Mouse (Mus musculus): ENCODE measurements around the gene Gria3.

The Gria3 gene

GRCm38 (mm10) chrX:41400058-41400904, at the start of gene Gria3:
Gene Gria3 (plus strand): TSS chrX:41400854.
- DNase-seq (ENCODE audit: low read depth in 2 of 2, low spot score in 2 of 2) = peak; percentile 73 to 74

GRCm38 (mm10) chrX:41387086-41387485, 13.6 kb upstream of the Gria3 start:
- DNase-seq (ENCODE audit: low read depth in 2 of 2, low spot score in 2 of 2) = no peak

DNA sequence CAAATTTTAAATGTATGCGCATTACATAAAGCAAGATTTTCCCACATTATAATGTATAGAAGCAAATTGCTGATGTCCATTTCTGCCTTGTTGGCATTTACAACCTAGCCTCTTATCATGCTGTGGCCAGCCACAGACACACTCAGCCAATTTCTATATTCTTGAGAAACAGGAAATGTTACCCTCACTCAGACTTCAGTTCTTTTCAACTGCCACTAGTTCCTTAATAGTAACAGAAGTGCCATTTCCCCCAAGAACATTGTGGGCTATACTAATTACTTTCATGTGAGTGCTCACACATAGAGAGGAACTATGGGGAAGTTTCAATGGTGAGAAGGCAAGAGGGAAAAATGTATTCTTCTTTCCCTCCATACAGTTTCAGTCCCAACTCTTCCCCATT, 11.6 kb upstream of the Gria3 start:
- DNase-seq (ENCODE audit: low read depth in 2 of 2, low spot score in 2 of 2) = no peak

GRCm38 (mm10) chrX:41398482-41398881, 2.2 kb upstream of the Gria3 start:
- DNase-seq (ENCODE audit: low read depth in 2 of 2, low spot score in 2 of 2) = no peak

DNA sequence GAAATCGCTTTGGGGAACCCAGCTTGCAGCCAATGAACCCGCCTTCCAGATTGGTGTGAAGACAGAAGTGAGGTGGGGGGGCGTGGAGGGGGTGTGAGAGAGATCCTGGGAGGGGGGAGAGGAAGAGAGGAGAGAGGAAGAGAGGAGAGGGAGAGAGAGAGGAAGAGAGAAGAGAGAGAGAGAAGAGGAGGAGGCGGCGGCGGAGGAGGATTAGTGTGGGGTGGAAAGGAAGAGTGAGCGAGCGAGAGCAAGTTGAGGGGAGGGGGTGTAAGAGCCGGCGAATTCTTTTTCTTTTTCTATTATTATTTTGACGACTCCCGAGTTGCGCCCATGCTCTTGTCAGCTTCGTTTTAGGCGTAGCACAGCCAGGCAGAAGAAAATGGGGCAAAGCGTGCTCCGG, 532 bp downstream of the Gria3 start:
- DNase-seq (ENCODE audit: low read depth in 2 of 2, low spot score in 2 of 2) = peak in 1 of 2 experiments; percentile 16

GRCm38 (mm10) chrX:41401590-41402240, 1.1 kb downstream of the Gria3 start:
- DNase-seq (ENCODE audit: low read depth in 2 of 2, low spot score in 2 of 2) = peak; percentile 2 to 12

DNA sequence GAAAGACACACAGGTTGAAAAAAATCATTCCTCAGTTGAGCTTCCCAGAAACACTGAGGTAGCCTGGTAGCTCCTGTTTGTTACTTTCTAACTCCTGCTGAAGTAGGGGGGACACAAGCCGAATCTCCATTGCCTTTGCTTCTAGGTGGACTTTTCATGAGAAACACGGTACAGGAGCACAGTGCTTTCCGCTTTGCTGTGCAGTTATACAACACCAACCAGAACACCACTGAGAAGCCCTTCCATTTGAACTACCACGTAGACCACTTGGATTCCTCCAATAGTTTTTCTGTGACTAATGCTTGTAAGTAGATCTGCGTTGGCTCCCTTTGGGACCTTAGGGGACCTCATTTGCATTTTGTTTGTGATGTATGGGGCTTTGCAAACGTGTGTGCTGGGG, 2.0 kb downstream of the Gria3 start:
- no peak for DNase-seq (ENCODE audit: low read depth in 2 of 2, low spot score in 2 of 2)

DNA sequence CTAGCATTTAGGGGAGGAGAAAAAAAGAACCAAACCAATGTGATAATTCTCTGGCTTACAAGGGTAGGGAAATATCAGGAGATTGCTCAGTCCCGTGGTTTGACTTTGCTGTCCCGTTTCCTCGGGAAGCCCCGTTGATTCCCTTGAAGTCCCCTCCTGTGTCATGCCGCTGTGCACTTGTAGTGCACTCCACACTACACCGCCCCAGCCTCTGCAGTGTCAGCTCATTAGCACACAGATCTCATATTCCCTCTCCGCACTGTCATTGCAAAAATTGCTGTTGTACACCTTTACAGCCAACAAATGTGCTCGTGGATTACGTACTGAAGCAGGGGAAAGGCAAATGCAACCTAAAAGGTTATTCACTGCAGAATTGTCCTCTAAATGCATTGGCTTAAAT, 5.6 kb downstream of the Gria3 start:
- DNase-seq (ENCODE audit: low read depth in 2 of 2, low spot score in 2 of 2) = no peak

DNA sequence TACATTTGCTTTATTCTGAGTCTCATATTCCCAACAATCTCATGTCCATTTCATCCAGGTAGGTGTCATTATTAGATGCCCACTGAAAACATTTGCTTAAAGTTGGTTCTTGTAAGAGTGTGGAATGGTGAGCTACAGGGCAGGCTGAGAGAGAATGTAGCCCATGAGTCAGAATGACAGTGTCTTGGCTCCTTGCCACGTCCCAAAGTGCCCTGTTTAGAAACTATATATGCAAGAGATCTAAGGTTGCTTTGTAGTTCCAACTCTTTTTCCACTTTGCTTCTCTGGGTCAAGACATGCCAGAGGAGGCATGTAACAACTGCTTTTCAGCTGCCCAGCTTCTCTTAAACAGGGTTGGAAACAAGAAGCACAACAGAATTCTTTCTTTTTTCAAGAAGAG, 9.1 kb downstream of the Gria3 start:
- no peak for DNase-seq (ENCODE audit: low read depth in 2 of 2, low spot score in 2 of 2)

- no peak for DNase-seq (ENCODE audit: low read depth in 2 of 2, low spot score in 2 of 2)
Observed at GRCm38 (mm10) chrX:41425651-41426050, 25.0 kb downstream of the Gria3 start.

DNA sequence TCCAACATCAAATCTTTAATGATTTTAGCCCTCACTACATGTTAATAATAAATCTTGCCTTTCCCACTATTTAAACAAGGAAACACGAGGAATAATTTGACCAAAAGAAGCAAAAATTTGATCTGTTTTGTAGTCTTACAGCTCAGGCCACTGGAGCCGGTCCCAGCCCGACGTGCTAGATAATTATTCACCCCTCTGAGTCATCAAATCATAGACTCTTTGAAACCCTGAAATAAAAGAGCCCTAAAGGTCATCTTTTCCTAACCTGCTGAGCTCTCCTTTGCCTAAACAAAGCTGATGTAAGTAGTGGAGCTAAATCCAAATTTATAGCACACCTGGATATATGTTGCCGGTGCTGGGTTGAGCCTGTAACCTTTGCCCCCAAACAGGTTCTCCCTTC, 27.4 kb downstream of the Gria3 start:
- no peak for DNase-seq (ENCODE audit: low read depth in 2 of 2, low spot score in 2 of 2)

GRCm38 (mm10) chrX:41435541-41435940, 34.9 kb downstream of the Gria3 start:
- DNase-seq (ENCODE audit: low read depth in 2 of 2, low spot score in 2 of 2) = no peak

DNA sequence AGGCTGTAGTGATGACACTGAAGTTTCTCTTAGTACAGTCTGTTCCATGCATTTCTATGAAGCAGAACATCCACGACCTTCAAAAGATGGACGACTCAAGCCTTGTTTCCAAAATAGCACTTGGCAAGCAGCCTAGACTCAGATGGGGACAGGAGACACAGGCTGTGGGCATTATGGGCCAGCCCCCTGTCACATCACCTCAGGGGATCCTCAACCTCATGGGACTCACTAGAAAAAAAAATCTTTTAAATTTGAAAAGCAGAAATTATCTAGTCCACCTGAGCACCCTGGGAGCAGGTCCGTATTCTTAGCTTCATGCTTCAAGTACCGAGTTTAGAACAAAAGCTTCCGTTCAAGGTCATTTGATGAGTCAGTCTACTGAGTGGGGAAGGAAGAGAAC, 38.2 kb downstream of the Gria3 start:
- no peak for DNase-seq (ENCODE audit: low read depth in 2 of 2, low spot score in 2 of 2)

DNA sequence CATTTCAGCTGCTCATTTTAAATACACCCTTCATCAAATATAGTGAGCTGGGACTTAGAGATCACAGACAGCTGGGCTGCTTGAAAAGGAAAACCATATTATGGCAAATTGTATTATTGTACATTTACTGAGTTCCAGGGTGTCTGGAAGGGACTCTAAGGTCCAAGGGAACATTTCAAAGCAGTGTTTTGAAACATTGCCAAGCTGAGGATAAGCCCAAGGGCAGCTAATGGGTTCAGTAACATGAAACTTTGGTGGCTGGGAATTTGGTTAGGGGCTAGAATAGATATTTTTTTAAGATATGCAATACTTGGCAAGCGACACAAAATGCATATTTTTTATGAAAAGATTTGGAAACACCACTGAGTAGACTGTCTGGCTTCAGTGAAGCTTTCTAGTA, 48.2 kb downstream of the Gria3 start:
- no peak for DNase-seq (ENCODE audit: low read depth in 2 of 2, low spot score in 2 of 2)

DNA sequence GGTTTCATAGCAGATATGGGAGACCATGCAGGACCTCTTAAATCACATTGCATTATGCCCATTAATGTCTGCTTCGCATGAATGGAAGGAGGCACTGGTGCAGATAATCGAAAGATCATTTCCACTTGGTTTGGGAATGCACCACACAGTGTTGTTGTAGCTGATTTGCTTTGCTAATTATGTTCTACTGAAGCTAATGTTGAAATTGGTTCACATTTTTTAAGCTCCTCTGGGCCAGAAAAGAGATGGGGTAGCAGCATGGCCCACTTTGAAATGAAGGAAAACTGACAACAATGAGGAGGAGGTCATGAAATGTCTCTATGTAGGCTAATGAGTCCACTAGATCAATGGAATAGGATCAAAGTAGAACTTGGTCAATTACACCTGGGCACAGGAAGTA, 76.8 kb downstream of the Gria3 start:
- DNase-seq (ENCODE audit: low read depth in 2 of 2, low spot score in 2 of 2) = no peak

GRCm38 (mm10) chrX:41496528-41496927, 95.9 kb downstream of the Gria3 start:
- no peak for DNase-seq (ENCODE audit: low read depth in 2 of 2, low spot score in 2 of 2)

- DNase-seq (ENCODE audit: low read depth in 2 of 2, low spot score in 2 of 2) = no peak
Observed at GRCm38 (mm10) chrX:41505371-41505770, 104.7 kb downstream of the Gria3 start.

- DNase-seq (ENCODE audit: low read depth in 2 of 2, low spot score in 2 of 2) = no peak
Observed at GRCm38 (mm10) chrX:41507959-41508358, 107.3 kb downstream of the Gria3 start.

DNA sequence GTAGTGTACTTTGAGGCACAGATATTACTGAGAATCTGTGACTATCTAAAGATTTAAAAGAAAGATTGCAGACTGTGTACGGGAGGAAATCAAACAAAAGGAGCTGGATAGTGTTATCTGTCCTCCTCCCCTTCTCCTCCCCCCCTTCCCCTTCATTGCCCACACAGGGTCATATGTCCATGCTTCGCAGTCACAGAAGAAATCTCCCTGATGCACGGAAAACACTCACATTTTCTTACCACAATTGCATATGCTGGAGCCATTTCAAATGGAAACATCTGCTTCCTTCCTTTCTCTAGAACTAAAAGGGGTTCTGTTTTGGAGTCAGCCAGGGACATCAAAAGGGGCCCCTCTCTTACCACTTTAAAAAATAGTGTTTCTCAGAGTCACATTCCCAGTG, 114.3 kb downstream of the Gria3 start:
- no peak for DNase-seq (ENCODE audit: low read depth in 2 of 2, low spot score in 2 of 2)

DNA sequence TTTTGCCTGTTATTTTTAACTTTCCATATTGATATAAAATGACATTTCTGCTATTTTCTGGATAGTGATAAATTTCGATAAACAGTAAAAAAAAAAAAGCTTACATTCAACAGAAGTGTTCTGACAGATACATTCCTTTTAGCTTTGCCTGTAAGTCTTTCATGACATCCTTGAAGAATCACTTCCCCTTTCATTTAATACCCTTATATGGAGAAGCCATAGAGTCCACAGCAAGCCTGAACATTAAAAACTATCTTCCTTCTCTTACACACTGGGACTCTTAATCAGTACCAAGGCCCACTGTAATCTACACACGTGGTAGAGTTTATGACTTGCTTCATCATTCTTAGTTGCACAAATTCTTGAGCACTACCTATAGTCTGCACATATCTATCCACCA, 131.9 kb downstream of the Gria3 start:
- no peak for DNase-seq (ENCODE audit: low read depth in 2 of 2, low spot score in 2 of 2)

GRCm38 (mm10) chrX:41535886-41536285, 135.2 kb downstream of the Gria3 start:
- no peak for DNase-seq (ENCODE audit: low read depth in 2 of 2, low spot score in 2 of 2)

DNA sequence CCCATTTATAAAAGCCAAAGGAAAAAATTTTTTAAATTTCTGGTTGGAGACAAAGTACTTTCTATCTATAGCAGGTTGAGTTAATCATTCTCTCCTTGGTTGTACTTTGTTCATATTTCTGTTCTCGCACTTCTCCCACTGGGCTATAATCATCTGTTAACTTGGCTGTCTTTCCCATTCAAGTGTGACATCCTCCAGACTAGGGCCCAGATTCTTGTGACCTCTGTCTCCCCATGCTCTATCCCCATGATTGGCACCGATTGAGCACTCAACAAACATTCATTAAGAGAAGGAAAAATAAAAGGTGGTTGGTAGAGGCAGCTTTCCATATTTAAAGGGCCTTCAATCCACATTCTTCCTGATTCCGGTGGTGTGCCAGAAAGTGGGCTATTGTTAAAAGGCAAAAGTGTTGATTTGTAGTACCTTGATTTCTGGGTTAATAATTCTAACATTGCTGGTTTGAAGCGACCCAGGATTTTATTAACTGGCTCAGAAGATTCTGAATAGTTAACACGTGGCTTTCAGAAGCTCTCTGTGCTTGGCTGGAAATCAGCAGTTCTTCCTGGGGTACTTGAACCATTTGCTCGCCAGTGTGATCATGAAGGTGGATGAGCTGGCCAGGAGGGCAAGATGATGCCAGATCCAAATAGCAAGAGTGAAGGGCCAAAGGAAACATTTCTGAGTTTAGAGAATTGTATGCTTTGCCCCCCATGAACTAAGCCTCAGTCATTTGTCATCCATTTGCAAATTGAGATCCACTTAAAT, 161.8 kb downstream of the Gria3 start:
- no peak for DNase-seq (ENCODE audit: low read depth in 2 of 2, low spot score in 2 of 2)

All from CD8-positive naive resting alpha-beta T cell, adult 2 months (primary cell).